Mouse (Mus musculus) embryo, embryonic 11.5 days (tissue): ENCODE measurements around the gene Gm14408.
"Not testable (repeated sequence)": the region's sequence is repeated elsewhere in the genome, so short reads cannot be mapped to it uniquely, and the experiment has no call there.

Experiments
- DNase-seq: peaks from one replicate; pipeline ENCODE4 v3.0.0-alpha.2; 2012; ENCODE audit warnings: low read depth, low spot score

Gene Gm14408

DNA sequence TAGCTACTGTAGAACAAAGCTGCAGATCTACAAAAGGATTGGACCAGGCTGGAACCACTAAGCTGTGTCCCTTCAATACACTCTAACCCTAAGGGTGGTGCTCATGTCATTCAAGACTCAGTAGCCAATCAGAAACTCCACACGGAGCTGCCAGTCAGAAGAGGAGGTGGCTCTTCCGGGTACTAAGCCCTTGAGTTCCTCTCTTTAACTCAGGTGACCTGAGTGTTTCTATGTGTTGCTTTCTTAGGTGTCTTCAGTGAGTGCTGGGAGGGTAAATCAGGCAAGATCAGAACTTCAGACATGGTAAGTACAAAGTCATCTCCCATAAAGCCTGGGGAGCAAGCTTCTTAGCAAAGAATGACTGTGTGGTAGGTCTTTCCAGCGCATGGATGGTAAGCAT, at the start of gene Gm14408:
TSS of gene Gm14408 (plus strand) at position 301 of the 400 bp plus-strand sequence.
- not testable (repeated sequence) for DNase-seq

- DNase-seq: not testable (repeated sequence)
These were observed 32.6 kb upstream of the Gm14408 start, which contains the start of gene Gm14295 for GRCm38 (mm10) chr2:176798312-176798711. Gene Gm14295, plus strand, starts transcription at chr2:176798612.

DNA sequence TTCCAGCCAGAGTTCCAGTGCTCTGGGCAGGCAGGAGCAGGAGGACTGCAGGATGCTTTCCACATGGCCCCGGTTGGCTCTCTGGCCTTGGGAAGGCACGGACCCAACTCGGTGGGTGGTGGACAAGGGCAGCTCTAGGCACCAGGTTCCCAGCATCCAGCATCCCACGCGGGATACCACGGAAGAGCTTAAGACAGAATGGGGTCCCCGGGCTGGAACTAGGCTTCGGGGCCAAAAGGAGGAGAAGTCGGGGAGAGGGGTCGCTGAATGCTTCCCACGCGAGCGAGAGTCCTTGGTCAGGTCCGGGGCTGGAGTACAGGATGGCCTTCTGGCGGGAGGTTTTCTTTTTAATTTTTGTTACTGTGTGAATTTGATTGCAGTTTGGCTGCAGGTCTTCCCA, 32.2 kb upstream of the Gm14408 start:
- DNase-seq: not testable (repeated sequence)
